8 mouse cellular contexts compared by ENCODE assay signal in the genomic region with DNA sequence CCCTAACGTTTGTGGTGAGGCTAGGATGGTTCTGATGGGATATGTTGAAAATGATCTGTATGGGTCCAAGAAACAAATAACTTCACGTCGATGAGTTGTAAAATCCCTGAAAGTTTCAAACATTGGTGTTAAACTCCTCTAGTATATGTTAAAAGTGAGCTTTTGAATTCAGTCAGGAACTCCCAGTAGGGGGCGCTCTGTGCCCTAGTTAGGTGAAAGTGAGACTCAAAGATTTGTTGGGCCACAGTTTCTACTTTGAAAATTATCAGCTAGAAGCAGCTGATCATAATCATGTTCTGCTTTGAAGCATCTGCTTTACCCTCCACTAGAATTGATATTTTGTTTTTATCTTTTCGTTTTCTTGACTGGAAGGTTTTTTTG.
DNase-seq lines count a peak whose midpoint lies in the region; ATAC-seq lines count a peak whose summit lies in the region.

No protein-coding gene starts in this region.

- H3K36me3 ChIP-seq in kidney, embryonic 14.5 days (ENCODE audit: control insufficient read depth, insufficient read depth, low read length), result no peaks in the 10 kb centered on the region

- 44% methylated on average over 5 of the region's 5 CpGs for WGBS in kidney, embryonic 14.5 days

- no peak overlapping the region for H3K4me3 ChIP-seq in kidney, embryonic 14.5 days (ENCODE audit: low read length)

- no peak for ATAC-seq in kidney, embryonic 14.5 days (ENCODE audit: low FRiP score, low TSS enrichment)
- ATAC-seq in cerebellum, adult (ENCODE audit: insufficient number of reproducible peaks, low FRiP score, low TSS enrichment), result 0 out of 2 replicates have a peak, but pooled peaks have one; percentile 12

- no peak overlapping the region for H3K9ac ChIP-seq in kidney, embryonic 14.5 days (ENCODE audit: low read depth, low read length)

- H3K4me2 ChIP-seq in kidney, embryonic 14.5 days (replicated peaks; ENCODE audit: low read depth, low read length), result no peak overlapping the region

- no peaks in the 10 kb centered on the region for H3K4me1 ChIP-seq in kidney, embryonic 14.5 days (ENCODE audit: control insufficient read depth, insufficient read depth, low read length)

- H3K27me3 ChIP-seq in kidney, embryonic 14.5 days (ENCODE audit: control insufficient read depth, insufficient read depth, low read length), result no peaks in the 10 kb centered on the region

- H3K9me3 ChIP-seq in kidney, embryonic 14.5 days (ENCODE audit: control insufficient read depth, low read length), result peaks cover 14% of the 10 kb centered on the region

- intact Hi-C loops in gastrocnemius, postnatal 14 days (cut with DNase I; ENCODE audit: low total_unique reads), result no loop called here
- intact Hi-C loops in left cerebral cortex, postnatal 14 days (cut with DNase I), result no loop called here

- no peak overlapping the region for H3K27ac ChIP-seq in kidney, embryonic 14.5 days (ENCODE audit: low read depth, low read length)

- DNase-seq in kidney, adult 18-20 months, result peak; percentile 75
- peak; percentile 93 for DNase-seq in ES-CJ7 (ENCODE audit: low read depth, low spot score)
- peak; percentile 72 for DNase-seq in gastrocnemius, postnatal 14 days
- DNase-seq in left cerebral cortex, postnatal 14 days (ENCODE audit: low spot score in 2 of 2), result peak; percentile 28 to 29
- peak; percentile 81 for DNase-seq in naive thymus-derived CD4-positive, alpha-beta T cell, adult 2 months (ENCODE audit: low read depth)
- DNase-seq in urinary bladder, postnatal 25 days (ENCODE audit: low spot score), result peak; percentile 80

Comparison
In these comparisons a context has a peak if more than half of its experiments do, and no peak if none do; other contexts are left out.
1. DNase-seq: peak in every context shown above with its lines; median percentile 93 in ES-CJ7; 81 in naive thymus-derived CD4-positive, alpha-beta T cell, adult 2 months; 80 in urinary bladder, postnatal 25 days; 75 in kidney, adult 18-20 months; 72 in gastrocnemius, postnatal 14 days; 28 in left cerebral cortex, postnatal 14 days.